Mouse (Mus musculus): ENCODE data around the gene Hepacam2. TPM values are rescaled to one million over a fixed set of nuclear protein-coding genes. Genes with fewer than 3 reads are reported as not detected.
"Not testable (repeated sequence)": the region's sequence is repeated elsewhere in the genome, so short reads cannot be mapped to it uniquely, and the experiment has no call there.

The Hepacam2 gene
- polyA plus RNA-seq, 1 experiment from 2014 or later, result 3.2 TPM

GRCm38 (mm10) chr6:3511116-3511515, 13.0 kb upstream of the Hepacam2 start:
- H3K4me1 ChIP-seq (ENCODE audit: control insufficient read depth, insufficient read depth, low read length), result 0 out of 2 replicates have a peak, but pooled peaks cover 2% of the 10 kb centered on the region
- 73% methylated on average over 10 of the region's 10 CpGs for WGBS
- no peak overlapping the region for H3K9ac ChIP-seq (ENCODE audit: low read length)
- H3K4me2 ChIP-seq (ENCODE audit: low read depth, low read length), result no peak overlapping the region
- H3K9me3 ChIP-seq (replicated peaks; ENCODE audit: control insufficient read depth, low read length), result no peaks in the 10 kb centered on the region
- ATAC-seq (ENCODE audit: insufficient read depth, low FRiP score), result no peak
- H3K4me3 ChIP-seq (replicated peaks; ENCODE audit: low read length), result no peak overlapping the region
- H3K27me3 ChIP-seq (ENCODE audit: control insufficient read depth, insufficient read depth, low read length), result no peaks in the 10 kb centered on the region
- H3K27ac ChIP-seq (ENCODE audit: low read length), result no peak overlapping the region
- H3K36me3 ChIP-seq (ENCODE audit: control insufficient read depth, insufficient read depth, low read length), result no peaks in the 10 kb centered on the region

GRCm38 (mm10) chr6:3509782-3510181, 11.7 kb upstream of the Hepacam2 start:
- H3K27me3 ChIP-seq (ENCODE audit: control insufficient read depth, insufficient read depth, low read length), result no peaks in the 10 kb centered on the region
- 0 out of 2 replicates have a peak, but pooled peaks cover 2% of the 10 kb centered on the region for H3K4me1 ChIP-seq (ENCODE audit: control insufficient read depth, insufficient read depth, low read length)
- WGBS, result 11% methylated on average over 2 of the region's 2 CpGs
- no peaks in the 10 kb centered on the region for H3K9me3 ChIP-seq (replicated peaks; ENCODE audit: control insufficient read depth, low read length)
- no peak overlapping the region for H3K27ac ChIP-seq (ENCODE audit: low read length)
- H3K9ac ChIP-seq (ENCODE audit: low read length), result no peak overlapping the region
- peak; percentile 58; the same call in 1 of the 2 replicates for ATAC-seq (ENCODE audit: insufficient read depth, low FRiP score)
- H3K36me3 ChIP-seq (ENCODE audit: control insufficient read depth, insufficient read depth, low read length), result no peaks in the 10 kb centered on the region
- no peak overlapping the region for H3K4me2 ChIP-seq (ENCODE audit: low read depth, low read length)
- H3K4me3 ChIP-seq (replicated peaks; ENCODE audit: low read length), result no peak overlapping the region

GRCm38 (mm10) chr6:3508151-3508550, 10.1 kb upstream of the Hepacam2 start:
- H3K36me3 ChIP-seq (ENCODE audit: control insufficient read depth, insufficient read depth, low read length); ATAC-seq (ENCODE audit: insufficient read depth, low FRiP score); H3K4me3 ChIP-seq (replicated peaks; ENCODE audit: low read length); H3K4me1 ChIP-seq (ENCODE audit: control insufficient read depth, insufficient read depth, low read length); H3K9ac ChIP-seq (ENCODE audit: low read length); H3K27ac ChIP-seq (ENCODE audit: low read length); H3K4me2 ChIP-seq (ENCODE audit: low read depth, low read length); H3K9me3 ChIP-seq (replicated peaks; ENCODE audit: control insufficient read depth, low read length); H3K27me3 ChIP-seq (ENCODE audit: control insufficient read depth, insufficient read depth, low read length): not testable (repeated sequence)
- 88% methylated on average over 2 of the region's 2 CpGs for WGBS

GRCm38 (mm10) chr6:3507078-3507477, 9.0 kb upstream of the Hepacam2 start:
- 60% methylated on average over 4 of the region's 4 CpGs for WGBS
- no peak for ATAC-seq (ENCODE audit: insufficient read depth, low FRiP score)

GRCm38 (mm10) chr6:3505289-3505688, 7.2 kb upstream of the Hepacam2 start:
- H3K4me3 ChIP-seq (replicated peaks; ENCODE audit: low read length), result no peak overlapping the region
- WGBS, result 79% methylated on average over 5 of the region's 5 CpGs
- no peak overlapping the region for H3K27ac ChIP-seq (ENCODE audit: low read length)
- H3K27me3 ChIP-seq (ENCODE audit: control insufficient read depth, insufficient read depth, low read length), result no peaks in the 10 kb centered on the region
- no peak for ATAC-seq (ENCODE audit: insufficient read depth, low FRiP score)
- no peak overlapping the region for H3K9ac ChIP-seq (ENCODE audit: low read length)
- no peaks in the 10 kb centered on the region for H3K36me3 ChIP-seq (ENCODE audit: control insufficient read depth, insufficient read depth, low read length)
- H3K4me1 ChIP-seq (ENCODE audit: control insufficient read depth, insufficient read depth, low read length), result no peaks in the 10 kb centered on the region
- H3K4me2 ChIP-seq (ENCODE audit: low read depth, low read length), result no peak overlapping the region
- H3K9me3 ChIP-seq (replicated peaks; ENCODE audit: control insufficient read depth, low read length), result no peaks in the 10 kb centered on the region

More at GRCm38 (mm10) chr6:3507078-3507477, 9.0 kb upstream of the Hepacam2 start:
- Histone ChIP-seq H3K36me3 (ENCODE audit: control insufficient read depth, insufficient read depth, low read length) (no peaks in the 10 kb centered on the region), H3K4me3 (replicated peaks; ENCODE audit: low read length) (no peak overlapping the region), H3K4me2 (ENCODE audit: low read depth, low read length) (no peak overlapping the region), H3K27me3 (ENCODE audit: control insufficient read depth, insufficient read depth, low read length) (no peaks in the 10 kb centered on the region), H3K9me3 (replicated peaks; ENCODE audit: control insufficient read depth, low read length) (no peaks in the 10 kb centered on the region), H3K27ac (ENCODE audit: low read length) (no peak overlapping the region), H3K4me1 (ENCODE audit: control insufficient read depth, insufficient read depth, low read length) (no peaks in the 10 kb centered on the region), H3K9ac (ENCODE audit: low read length) (no peak overlapping the region)

- no peak overlapping the region for H3K9ac ChIP-seq (ENCODE audit: low read length)
- no peak for ATAC-seq (ENCODE audit: insufficient read depth, low FRiP score)
- 93% methylated on average over 3 of the region's 3 CpGs for WGBS
These were observed 2.2 kb upstream of the Hepacam2 start for GRCm38 (mm10) chr6:3500286-3500685.

GRCm38 (mm10) chr6:3496210-3496609, 1.9 kb downstream of the Hepacam2 start:
- no peaks in the 10 kb centered on the region for H3K36me3 ChIP-seq (ENCODE audit: control insufficient read depth, insufficient read depth, low read length)
- peaks cover 6% of the 10 kb centered on the region; the same call in 1 of the 2 replicates for H3K4me1 ChIP-seq (ENCODE audit: control insufficient read depth, insufficient read depth, low read length)
- no peaks in the 10 kb centered on the region for H3K9me3 ChIP-seq (replicated peaks; ENCODE audit: control insufficient read depth, low read length)
- H3K9ac ChIP-seq (ENCODE audit: low read length), result no peak overlapping the region
- no peak overlapping the region for H3K4me3 ChIP-seq (replicated peaks; ENCODE audit: low read length)
- no peak for ATAC-seq (ENCODE audit: insufficient read depth, low FRiP score)
- no peaks in the 10 kb centered on the region for H3K27me3 ChIP-seq (ENCODE audit: control insufficient read depth, insufficient read depth, low read length)
- no peak overlapping the region for H3K27ac ChIP-seq (ENCODE audit: low read length)
- no peak overlapping the region for H3K4me2 ChIP-seq (ENCODE audit: low read depth, low read length)
- 6% methylated on average over 2 of the region's 2 CpGs for WGBS

More at GRCm38 (mm10) chr6:3500286-3500685, 2.2 kb upstream of the Hepacam2 start:
- H3K27me3 ChIP-seq (ENCODE audit: control insufficient read depth, insufficient read depth, low read length), result no peaks in the 10 kb centered on the region
- H3K9me3 ChIP-seq (replicated peaks; ENCODE audit: control insufficient read depth, low read length), result no peaks in the 10 kb centered on the region
- no peak overlapping the region for H3K4me3 ChIP-seq (replicated peaks; ENCODE audit: low read length)
- no peaks in the 10 kb centered on the region for H3K36me3 ChIP-seq (ENCODE audit: control insufficient read depth, insufficient read depth, low read length)
- no peak overlapping the region for H3K4me2 ChIP-seq (ENCODE audit: low read depth, low read length)
- H3K27ac ChIP-seq (ENCODE audit: low read length), result no peak overlapping the region
- peaks cover 6% of the 10 kb centered on the region; the same call in 1 of the 2 replicates for H3K4me1 ChIP-seq (ENCODE audit: control insufficient read depth, insufficient read depth, low read length)

GRCm38 (mm10) chr6:3494285-3494684, 3.8 kb downstream of the Hepacam2 start:
- no peaks in the 10 kb centered on the region for H3K27me3 ChIP-seq (ENCODE audit: control insufficient read depth, insufficient read depth, low read length)
- ATAC-seq (ENCODE audit: insufficient read depth, low FRiP score), result no peak
- no peaks in the 10 kb centered on the region for H3K36me3 ChIP-seq (ENCODE audit: control insufficient read depth, insufficient read depth, low read length)
- H3K4me3 ChIP-seq (replicated peaks; ENCODE audit: low read length), result no peak overlapping the region
- no peak overlapping the region; the same call in 1 of the 2 replicates for H3K9ac ChIP-seq (ENCODE audit: low read length)
- WGBS, result 59% methylated on average over 5 of the region's 5 CpGs
- peaks cover 3% of the 10 kb centered on the region; the same call in 1 of the 2 replicates for H3K4me1 ChIP-seq (ENCODE audit: control insufficient read depth, insufficient read depth, low read length)
- H3K4me2 ChIP-seq (ENCODE audit: low read depth, low read length), result no peak overlapping the region
- no peaks in the 10 kb centered on the region for H3K9me3 ChIP-seq (replicated peaks; ENCODE audit: control insufficient read depth, low read length)
- no peak overlapping the region for H3K27ac ChIP-seq (ENCODE audit: low read length)

GRCm38 (mm10) chr6:3487355-3487754, 10.7 kb downstream of the Hepacam2 start:
- Histone ChIP-seq H3K9ac (ENCODE audit: low read length) (no peak overlapping the region), H3K27me3 (ENCODE audit: control insufficient read depth, insufficient read depth, low read length) (no peaks in the 10 kb centered on the region), H3K36me3 (ENCODE audit: control insufficient read depth, insufficient read depth, low read length) (no peaks in the 10 kb centered on the region), H3K4me3 (replicated peaks; ENCODE audit: low read length) (no peak overlapping the region), H3K27ac (ENCODE audit: low read length) (no peak overlapping the region), H3K4me1 (ENCODE audit: control insufficient read depth, insufficient read depth, low read length) (no peaks in the 10 kb centered on the region), H3K4me2 (ENCODE audit: low read depth, low read length) (no peak overlapping the region), H3K9me3 (replicated peaks; ENCODE audit: control insufficient read depth, low read length) (no peaks in the 10 kb centered on the region)
- no peak for ATAC-seq (ENCODE audit: insufficient read depth, low FRiP score)
- 74% methylated on average over 1 of the region's 1 CpGs for WGBS
